Mouse (Mus musculus) forebrain, embryonic 10.5 days (tissue): ENCODE data around the gene Gart. TPM values are rescaled to one million over a fixed set of nuclear protein-coding genes. Genes with fewer than 3 reads are reported as not detected.
"Not testable (repeated sequence)": the region's sequence is repeated elsewhere in the genome, so short reads cannot be mapped to it uniquely, and the experiment has no call there.

Source experiments
- DNase-seq: peaks from one replicate; pipeline ENCODE4 v3.0.0-alpha.2; 2017; ENCODE audit warnings: low spot score; ENCODE audit errors: extremely low spot score
- H3K27ac ChIP-seq: fragments of 300-500 bp; sonication (generic); 2 replicates; pipeline ENCODE4 v1.5.1; 2016; ENCODE audit warnings: mild to moderate bottlenecking
- H3K27me3 ChIP-seq: fragments of 300-500 bp; sonication (generic); 2 replicates; pipeline ENCODE4 v1.6.1; 2016; ENCODE audit warnings: mild to moderate bottlenecking; ENCODE audit not compliant: poor library complexity, severe bottlenecking
- H3K36me3 ChIP-seq: fragments of 300-500 bp; sonication (generic); replicated peaks from 2 replicates; pipeline ENCODE4 v1.6.1; 2016; ENCODE audit warnings: mild to moderate bottlenecking, moderate library complexity
- H3K4me1 ChIP-seq: fragments of 300-500 bp; sonication (generic); 2 replicates; pipeline ENCODE4 v1.6.1; 2016
- H3K4me3 ChIP-seq: fragments of 300-500 bp; sonication (generic); 2 replicates; pipeline ENCODE4 v1.5.1; 2016; ENCODE audit warnings: mild to moderate bottlenecking, moderate library complexity
- H3K9me3 ChIP-seq: fragments of 300-500 bp; sonication (generic); 2 replicates; pipeline ENCODE4 v1.6.1; 2016; ENCODE audit warnings: mild to moderate bottlenecking, moderate library complexity
- WGBS: fragments of 180-500 bp; shearing (Covaris S2); methylation state at CpG from one replicate; pipeline ENCODE4 v1.1.7; 2016; 5-methylcytosine and 5-hydroxymethylcytosine counted together
- polyA plus RNA-seq: library from polyadenylated mRNA; unstranded; fragments of >200 nt; fragmentation: Nextera tagmentation; extraction: Ambion mirVana; gene quantifications from 2 replicates; pipeline ENCODE4 v1.2.1, GENCODE M21; 2016

Gart gene
- polyA plus RNA-seq, 1 experiment from 2014 or later: 204 TPM

DNA sequence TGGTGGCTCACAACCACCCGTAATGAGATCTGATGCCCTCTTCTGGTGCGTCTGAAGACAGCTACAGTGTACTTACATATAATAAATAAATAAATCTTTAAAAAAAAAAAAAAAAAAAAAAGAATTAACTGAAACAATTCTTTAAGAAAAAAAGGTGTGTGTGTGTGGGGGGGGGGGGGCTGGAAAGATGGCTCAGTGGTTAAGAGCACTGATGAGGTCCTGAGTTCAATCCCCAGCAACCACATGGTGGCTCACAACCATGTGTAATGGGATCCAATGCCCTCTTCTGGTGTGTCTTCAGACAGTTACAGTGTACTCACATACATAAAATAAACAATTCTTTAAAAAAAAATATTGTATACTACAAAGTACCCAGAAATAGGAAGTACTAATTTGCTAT is 1.3 kb downstream of the Gart start:
- 90% methylated on average over 1 of the region's 2 CpGs for WGBS
- H3K27me3 ChIP-seq, DNase-seq, H3K9me3 ChIP-seq, H3K27ac ChIP-seq: not testable (repeated sequence)
- Histone ChIP-seq H3K4me3 (peak overlapping the region; percentile 87), H3K36me3 (peaks cover 33% of the 10 kb centered on the region), H3K4me1 (peaks cover 29% of the 10 kb centered on the region)

DNA sequence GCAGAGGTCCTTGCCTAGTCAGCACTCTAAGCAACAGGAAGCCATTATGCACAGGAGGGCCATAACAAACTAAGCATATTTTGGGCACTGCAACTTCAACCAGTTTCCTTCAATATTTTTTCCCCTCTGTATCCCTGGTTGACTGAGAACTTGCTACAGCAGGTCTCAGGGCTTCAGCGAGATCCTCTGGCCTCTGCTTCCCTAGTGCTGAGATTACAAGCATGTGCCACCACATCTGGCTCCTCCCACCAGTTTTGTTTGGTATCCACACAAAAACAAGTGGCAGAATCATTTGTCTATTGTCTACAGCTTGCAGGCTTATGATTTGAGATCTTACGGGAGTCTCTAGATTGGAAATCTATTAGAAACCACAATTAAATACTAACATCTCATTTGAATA is 1.9 kb downstream of the Gart start:
- Histone ChIP-seq H3K27ac (no peak overlapping the region), H3K4me1 (peaks cover 26% of the 10 kb centered on the region), H3K4me3 (no peak overlapping the region), H3K9me3 (no peaks in the 10 kb centered on the region), H3K36me3 (peaks cover 37% of the 10 kb centered on the region), H3K27me3 (no peaks in the 10 kb centered on the region)
- 90% methylated on average over 2 of the region's 2 CpGs for WGBS
- DNase-seq: no peak

- H3K4me3 ChIP-seq: no peak overlapping the region
- no peaks in the 10 kb centered on the region for H3K27me3 ChIP-seq
- H3K36me3 ChIP-seq: peaks cover 84% of the 10 kb centered on the region
- 90% methylated on average over 8 of the region's 8 CpGs for WGBS
- no peak for DNase-seq
- H3K9me3 ChIP-seq: no peaks in the 10 kb centered on the region
- no peak overlapping the region for H3K27ac ChIP-seq
- peaks cover 5% of the 10 kb centered on the region; the same call in 1 of the 2 replicates for H3K4me1 ChIP-seq
Measured at GRCm38 (mm10) chr16:91640171-91640570, 6.6 kb downstream of the Gart start.

DNA sequence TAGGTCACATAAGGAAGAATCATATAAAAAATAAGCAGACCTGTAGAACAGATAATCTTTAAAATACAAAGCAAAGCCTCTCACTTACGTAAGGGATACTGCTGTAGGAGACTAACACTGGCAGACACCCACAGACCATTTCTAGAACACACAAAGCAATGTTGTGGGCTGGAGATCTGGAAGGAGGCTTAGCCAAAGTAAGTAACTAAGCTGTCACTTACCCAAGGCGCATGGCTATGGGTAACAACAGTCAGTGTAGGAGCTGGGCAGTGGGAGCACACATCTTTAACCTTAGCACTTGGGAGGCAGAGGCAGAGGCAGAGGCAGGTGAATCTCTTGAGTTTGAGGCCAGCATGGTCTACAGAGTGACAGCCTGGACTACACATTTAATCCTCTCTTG is 7.1 kb downstream of the Gart start:
- H3K36me3 ChIP-seq: peaks cover 89% of the 10 kb centered on the region

GRCm38 (mm10) chr16:91639161-91639560 is 7.6 kb downstream of the Gart start:
- WGBS: 95% methylated on average over 5 of the region's 5 CpGs
- Histone ChIP-seq H3K27me3 (no peaks in the 10 kb centered on the region), H3K9me3 (no peaks in the 10 kb centered on the region), H3K4me1 (no peaks in the 10 kb centered on the region), H3K36me3 (peaks cover 94% of the 10 kb centered on the region), H3K27ac (no peak overlapping the region), H3K4me3 (no peak overlapping the region)
- DNase-seq: no peak

More for the DNA sequence above, 7.1 kb downstream of the Gart start:
- WGBS: 94% methylated on average over 2 of the region's 2 CpGs
- Histone ChIP-seq H3K9me3 (no peaks in the 10 kb centered on the region), H3K4me1 (peaks cover under 1% of the 10 kb centered on the region; the same call in 1 of the 2 replicates), H3K27me3 (no peaks in the 10 kb centered on the region), H3K4me3 (no peak overlapping the region), H3K27ac (no peak overlapping the region)
- DNase-seq: no peak

DNA sequence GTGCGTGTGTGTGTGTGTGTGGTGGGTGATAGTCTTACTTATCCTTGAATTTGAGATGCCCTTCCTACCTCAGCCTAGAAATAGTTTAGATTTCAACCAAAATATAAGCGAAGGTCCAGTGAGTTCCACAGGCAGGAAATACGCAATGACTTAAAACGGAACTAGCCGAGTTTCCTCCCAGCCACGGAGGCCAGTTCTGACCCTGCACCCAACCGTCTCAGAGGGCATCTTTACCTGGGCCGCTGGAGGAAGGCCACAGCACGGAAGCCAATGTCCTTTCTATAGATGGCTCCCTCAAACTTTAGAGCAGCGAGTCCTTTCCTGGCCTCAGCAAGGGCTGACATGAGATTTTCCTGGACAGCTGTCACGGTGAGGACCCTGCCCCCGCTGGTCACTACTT is 13.1 kb downstream of the Gart start:
- Histone ChIP-seq H3K9me3 (no peaks in the 10 kb centered on the region), H3K27ac (no peak overlapping the region), H3K36me3 (peaks cover 99% of the 10 kb centered on the region), H3K27me3 (no peaks in the 10 kb centered on the region), H3K4me1 (no peaks in the 10 kb centered on the region), H3K4me3 (no peak overlapping the region)
- DNase-seq: no peak
- 92% methylated on average over 12 of the region's 12 CpGs for WGBS

GRCm38 (mm10) chr16:91632940-91633339 is 13.8 kb downstream of the Gart start:
- no peak overlapping the region for H3K27ac ChIP-seq
- H3K4me3 ChIP-seq: no peak overlapping the region
- WGBS: 91% methylated on average over 7 of the region's 7 CpGs
- H3K36me3 ChIP-seq: peaks cover 99% of the 10 kb centered on the region
- H3K27me3 ChIP-seq: no peaks in the 10 kb centered on the region
- no peaks in the 10 kb centered on the region for H3K9me3 ChIP-seq
- no peaks in the 10 kb centered on the region for H3K4me1 ChIP-seq
- no peak for DNase-seq

DNA sequence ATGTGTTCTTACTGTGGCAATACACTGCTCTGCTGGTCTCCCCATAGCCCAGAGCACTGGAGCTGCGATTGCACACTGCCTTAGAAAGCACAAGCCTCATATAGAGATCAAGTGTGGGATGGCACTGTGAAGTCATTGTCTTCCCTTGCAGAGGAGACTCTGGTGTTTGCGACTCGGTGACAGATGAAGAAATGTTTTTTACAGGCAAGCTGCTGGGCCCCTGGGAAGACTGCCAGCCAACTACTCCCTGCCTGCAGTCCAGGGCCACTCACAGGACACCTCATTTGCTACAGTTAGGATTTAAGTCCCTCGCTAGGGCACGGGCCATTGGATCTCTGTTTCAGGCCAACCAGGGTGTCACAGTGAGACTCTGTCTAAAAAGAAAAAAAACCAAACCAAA is 14.3 kb downstream of the Gart start:
- Histone ChIP-seq H3K9me3 (no peaks in the 10 kb centered on the region), H3K4me1 (no peaks in the 10 kb centered on the region), H3K27ac (no peak overlapping the region), H3K4me3 (no peak overlapping the region), H3K36me3 (peaks cover 99% of the 10 kb centered on the region), H3K27me3 (no peaks in the 10 kb centered on the region)
- DNase-seq: no peak
- 99% methylated on average over 5 of the region's 5 CpGs for WGBS

DNA sequence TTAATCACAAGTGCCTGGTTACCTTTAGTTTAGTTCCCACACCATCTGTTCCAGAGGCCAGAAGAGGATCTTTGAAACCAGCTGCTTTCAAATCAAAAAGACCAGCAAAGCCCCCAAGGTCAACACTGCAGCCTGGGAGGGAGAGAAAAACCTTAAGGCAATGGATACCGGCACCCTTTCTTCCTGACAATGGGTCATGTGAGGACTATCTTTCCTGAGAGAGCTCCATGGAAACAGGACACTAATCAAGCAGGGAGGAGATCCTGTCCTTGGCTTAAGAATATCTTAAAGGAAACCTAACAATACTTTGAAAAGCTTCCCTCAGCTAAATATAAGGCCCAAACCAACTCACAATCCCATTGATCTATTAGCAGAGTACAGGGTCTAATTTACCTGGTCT is 16.2 kb downstream of the Gart start:
- H3K4me3 ChIP-seq: no peak overlapping the region
- 85% methylated on average over 1 of the region's 1 CpGs for whole genome bisulfite sequencing
- H3K4me1 ChIP-seq: no peaks in the 10 kb centered on the region
- no peaks in the 10 kb centered on the region for H3K9me3 ChIP-seq
- H3K27ac ChIP-seq: no peak overlapping the region
- H3K36me3 ChIP-seq: peaks cover 99% of the 10 kb centered on the region
- no peaks in the 10 kb centered on the region for H3K27me3 ChIP-seq
- no peak for DNase-seq

DNA sequence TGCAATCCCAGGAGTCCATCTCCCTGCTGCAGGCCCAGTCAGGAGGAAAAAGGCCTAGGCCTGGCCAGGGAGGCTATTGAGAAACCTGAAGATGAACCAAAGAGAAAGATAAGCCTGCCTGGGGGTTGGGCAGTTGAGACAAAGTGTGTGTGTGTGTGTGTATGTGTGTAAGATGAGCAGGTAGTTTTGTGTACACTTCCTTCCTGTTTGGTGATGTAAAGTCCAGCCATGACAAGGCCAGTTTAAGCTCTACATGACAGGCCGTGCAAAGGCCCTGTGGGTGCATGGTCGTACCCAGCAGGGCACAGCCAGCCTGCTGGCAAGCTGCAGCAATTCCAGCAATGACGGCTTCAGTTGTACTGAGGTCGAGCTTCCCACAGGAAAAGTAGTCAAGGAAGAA is 17.0 kb downstream of the Gart start:
- peaks cover 99% of the 10 kb centered on the region for H3K36me3 ChIP-seq

GRCm38 (mm10) chr16:91628673-91629072 is 18.1 kb downstream of the Gart start:
- Histone ChIP-seq H3K27me3 (no peaks in the 10 kb centered on the region), H3K4me3 (no peak overlapping the region), H3K9me3 (no peaks in the 10 kb centered on the region), H3K27ac (no peak overlapping the region), H3K36me3 (peaks cover 99% of the 10 kb centered on the region), H3K4me1 (no peaks in the 10 kb centered on the region)
- no peak for DNase-seq
- WGBS: 96% methylated on average over 3 of the region's 3 CpGs

More for the DNA sequence above, 17.0 kb downstream of the Gart start:
- Histone ChIP-seq H3K9me3 (no peaks in the 10 kb centered on the region), H3K4me1 (no peaks in the 10 kb centered on the region), H3K4me3 (no peak overlapping the region), H3K27ac (no peak overlapping the region), H3K27me3 (no peaks in the 10 kb centered on the region)
- no peak for DNase-seq
- 95% methylated on average over 4 of the region's 4 CpGs for WGBS

GRCm38 (mm10) chr16:91627831-91628230 is 18.9 kb downstream of the Gart start:
- Histone ChIP-seq H3K36me3 (peaks cover 99% of the 10 kb centered on the region), H3K27me3 (no peaks in the 10 kb centered on the region), H3K9me3 (no peaks in the 10 kb centered on the region), H3K4me3 (no peak overlapping the region), H3K4me1 (no peaks in the 10 kb centered on the region), H3K27ac (no peak overlapping the region)
- WGBS: 92% methylated on average over 7 of the region's 7 CpGs
- DNase-seq: no peak

- peaks cover 1% of the 10 kb centered on the region; the same call in 1 of the 2 replicates for H3K27me3 ChIP-seq
- no peak for DNase-seq
- WGBS: 96% methylated on average over 9 of the region's 9 CpGs
- no peaks in the 10 kb centered on the region for H3K9me3 ChIP-seq
- H3K36me3 ChIP-seq: peaks cover 85% of the 10 kb centered on the region
- no peak overlapping the region for H3K4me3 ChIP-seq
- peaks cover 6% of the 10 kb centered on the region for H3K4me1 ChIP-seq
- H3K27ac ChIP-seq: no peak overlapping the region
Measured at GRCm38 (mm10) chr16:91623074-91623473, 23.7 kb downstream of the Gart start.

DNA sequence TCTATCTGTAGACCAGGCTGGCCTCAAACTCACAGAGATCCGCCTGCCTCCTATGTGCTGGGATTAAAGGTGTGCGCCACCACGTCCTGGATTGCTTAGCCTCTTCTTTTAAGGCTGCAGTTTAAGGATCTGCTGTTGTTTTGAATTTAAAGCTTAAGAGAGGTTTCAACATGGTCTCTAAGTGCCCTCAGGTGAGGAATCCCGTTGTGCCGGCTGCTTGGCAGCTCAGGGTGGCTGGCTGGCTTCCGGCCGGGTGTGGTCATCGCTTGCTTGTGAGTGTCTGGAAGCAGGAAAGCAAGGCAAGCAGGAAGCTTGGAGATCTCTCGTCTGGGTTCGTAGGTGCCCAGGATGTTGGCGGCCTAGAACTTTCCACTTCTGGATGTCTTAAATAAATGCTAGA is 25.8 kb downstream of the Gart start:
- no peaks in the 10 kb centered on the region for H3K9me3 ChIP-seq
- peaks cover 16% of the 10 kb centered on the region for H3K27me3 ChIP-seq
- no peak overlapping the region for H3K4me3 ChIP-seq
- no peak overlapping the region for H3K27ac ChIP-seq
- DNase-seq: no peak
- peaks cover 64% of the 10 kb centered on the region for H3K36me3 ChIP-seq
- 95% methylated on average over 11 of the region's 11 CpGs for WGBS
- H3K4me1 ChIP-seq: peaks cover 6% of the 10 kb centered on the region
